Mouse (Mus musculus) heart, embryonic 15.5 days (tissue): Measurements from ENCODE around the gene Actl9. TPM values are rescaled to one million over a fixed set of nuclear protein-coding genes. Genes with fewer than 3 reads are reported as not detected.

Source experiments
- polyA plus RNA-seq: library from polyadenylated mRNA; unstranded; fragments of >200 nt; fragmentation: Nextera tagmentation; extraction: Ambion mirVana; gene quantifications from 2 replicates; pipeline ENCODE4 v1.2.1, GENCODE M21; 2015

The Actl9 gene
- polyA plus RNA-seq, 1 experiment from 2014 or later = not detected

Other genes with a start within 250 kb of the Actl9 start
- gene Olfr239, start 241.6 kb upstream of the Actl9 start, polyA plus RNA-seq = not detected in 2 replicates
- gene Olfr1564, start 211.2 kb upstream of the Actl9 start, polyA plus RNA-seq = not detected in 2 replicates
- gene Zfp955a, start 177.8 kb upstream of the Actl9 start, polyA plus RNA-seq = 12.6 and 13.2 TPM in 2 replicates
- gene Olfr63, start 168.2 kb upstream of the Actl9 start, polyA plus RNA-seq = 0.01 TPM in 1 of 2 replicates, not detected in the other
- 9.3 and 10.3 TPM in 2 replicates for gene Zfp955b, start 143.4 kb upstream of the Actl9 start, polyA plus RNA-seq
- gene Zfp81, start 74.0 kb upstream of the Actl9 start, polyA plus RNA-seq = 4.3 and 5.2 TPM in 2 replicates
- gene Zfp101, start 38.3 kb upstream of the Actl9 start, polyA plus RNA-seq = 7.5 TPM in 2 replicates
- 30.4 and 57.3 TPM in 2 replicates for gene Adamts10, start 91.3 kb downstream of the Actl9 start, polyA plus RNA-seq
- 2.0 and 5.0 TPM in 2 replicates for gene Myo1f, start 122.8 kb downstream of the Actl9 start, polyA plus RNA-seq
- 29.8 and 32.1 TPM in 2 replicates for gene Zfp414, start 196.2 kb downstream of the Actl9 start, polyA plus RNA-seq
- 0.24 and 0.70 TPM in 2 replicates for gene Pram1, start 205.2 kb downstream of the Actl9 start, polyA plus RNA-seq